Mouse (Mus musculus): ENCODE measurements around the gene Tmem206.

Tmem206 gene

DNA sequence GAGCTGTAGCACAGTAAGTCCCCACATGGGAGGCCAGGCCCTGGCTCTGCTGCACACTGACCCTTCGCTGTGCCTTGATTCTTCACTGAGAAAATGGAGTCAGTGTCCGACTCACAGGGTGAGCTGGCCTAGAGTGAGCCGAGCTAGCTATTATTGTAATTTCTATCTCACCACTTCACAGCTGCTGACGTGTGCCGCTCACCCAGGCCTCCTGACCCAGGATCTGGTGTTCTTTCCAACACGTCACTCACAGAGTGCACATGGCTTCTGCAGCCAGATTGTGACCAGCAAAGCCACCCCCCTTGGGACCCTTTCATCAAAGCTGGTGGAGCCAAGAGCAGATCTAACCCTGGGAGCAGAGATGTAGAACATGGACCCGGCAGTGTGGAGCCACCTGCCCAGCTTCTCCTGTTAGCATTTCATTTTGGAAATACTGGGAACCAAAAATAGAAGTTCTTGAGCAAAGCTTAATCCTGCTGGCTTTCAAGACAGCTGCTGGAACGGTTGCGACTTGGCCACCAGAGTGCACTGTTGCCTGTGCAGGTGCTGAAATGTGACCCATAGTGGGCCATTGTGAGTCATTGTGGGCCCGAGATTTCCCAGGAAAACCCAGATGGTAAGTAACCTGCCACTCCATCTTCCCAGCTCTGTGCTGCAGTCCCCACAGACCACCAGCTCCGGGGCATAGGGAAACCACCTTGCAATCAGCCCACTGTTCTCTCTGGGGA is 26.3 kb upstream of the Tmem206 start:
- TF ChIP-seq GATA4 (IDR thresholded peaks at IDR 0.05; ENCODE audit: insufficient replicate concordance, low read length) = no peak

GRCm38 (mm10) chr1:191301903-191302302 is 23.8 kb upstream of the Tmem206 start:
- no peak for TF ChIP-seq GATA4 (IDR thresholded peaks at IDR 0.05; ENCODE audit: insufficient replicate concordance, low read length)

GRCm38 (mm10) chr1:191303736-191304135 is 22.0 kb upstream of the Tmem206 start:
- no peak for TF ChIP-seq GATA4 (IDR thresholded peaks at IDR 0.05; ENCODE audit: insufficient replicate concordance, low read length)

DNA sequence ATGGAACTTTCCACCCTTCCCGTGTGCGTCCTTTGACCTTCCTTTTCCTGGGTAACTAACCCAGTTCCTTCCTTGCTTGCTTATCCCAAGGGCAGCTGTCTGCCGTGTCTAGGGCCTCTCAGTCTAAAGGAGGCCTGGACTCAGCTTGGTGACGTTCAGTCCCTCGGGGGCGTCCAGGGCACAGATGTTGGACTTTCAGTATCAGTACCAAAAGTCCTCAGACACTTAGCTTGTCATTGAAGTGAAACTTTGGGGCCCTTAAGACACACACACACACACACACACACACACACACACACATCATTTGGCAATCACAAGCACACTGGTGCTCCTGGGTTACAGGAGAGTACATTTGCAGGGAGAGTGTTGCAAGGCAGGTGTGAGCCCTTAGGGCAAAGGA is 21.5 kb upstream of the Tmem206 start:
- no peak for TF ChIP-seq GATA4 (IDR thresholded peaks at IDR 0.05; ENCODE audit: insufficient replicate concordance, low read length)

GRCm38 (mm10) chr1:191305610-191306009 is 20.1 kb upstream of the Tmem206 start:
- no peak for TF ChIP-seq GATA4 (IDR thresholded peaks at IDR 0.05; ENCODE audit: insufficient replicate concordance, low read length)

DNA sequence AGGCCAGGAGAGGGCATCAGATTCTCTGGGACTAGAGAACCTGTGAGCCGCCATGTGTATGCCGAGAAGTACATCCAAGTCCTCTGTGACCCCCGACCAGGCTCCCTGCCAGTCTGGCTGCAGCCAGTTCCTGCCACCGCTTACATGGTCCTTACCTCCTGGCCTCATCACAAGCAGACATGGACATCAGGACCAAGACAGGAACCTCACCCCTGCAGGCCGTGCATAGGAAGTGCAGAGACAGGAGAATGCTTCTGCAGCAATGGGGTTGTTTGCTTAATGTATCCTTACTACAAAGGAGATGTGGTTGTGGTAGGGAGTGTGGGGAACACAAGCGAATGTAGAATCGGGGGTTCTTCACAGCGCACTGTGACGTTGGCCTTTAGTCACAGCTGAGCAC is 19.4 kb upstream of the Tmem206 start:
- TF ChIP-seq GATA4 (IDR thresholded peaks at IDR 0.05; ENCODE audit: insufficient replicate concordance, low read length) = no peak

GRCm38 (mm10) chr1:191307766-191308455 is 17.8 kb upstream of the Tmem206 start:
- no peak for TF ChIP-seq GATA4 (IDR thresholded peaks at IDR 0.05; ENCODE audit: insufficient replicate concordance, low read length)

DNA sequence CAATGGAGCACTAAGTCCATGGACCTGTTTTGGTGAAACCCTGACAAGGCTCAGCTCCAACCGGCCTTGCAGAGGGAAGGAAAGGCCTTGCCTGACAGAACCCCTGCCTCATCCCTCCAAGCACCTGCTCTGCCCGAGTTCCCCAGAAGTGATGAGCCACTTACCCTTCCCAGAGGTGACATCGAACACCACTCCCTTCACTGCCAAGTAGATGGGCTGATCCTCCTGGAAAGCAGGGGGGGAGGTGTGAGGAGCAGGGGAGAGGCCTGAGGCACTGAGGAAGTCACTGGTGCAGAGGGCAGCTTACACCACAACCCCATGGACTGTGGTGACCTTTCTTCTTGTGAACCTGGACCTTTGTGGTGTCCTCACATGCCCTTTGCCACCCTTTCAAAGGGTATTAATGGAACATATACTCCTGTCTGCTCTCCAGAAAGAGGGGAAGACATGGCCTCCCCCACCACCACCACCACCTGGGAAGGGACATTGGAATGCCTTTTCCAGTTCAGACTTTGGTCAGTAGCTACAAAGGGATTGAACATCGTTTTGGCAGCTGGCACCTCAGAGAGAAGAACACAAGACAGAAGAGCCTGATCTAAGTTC is 14.3 kb upstream of the Tmem206 start:
- TF ChIP-seq GATA4 (IDR thresholded peaks at IDR 0.05; ENCODE audit: insufficient replicate concordance, low read length) = no peak

DNA sequence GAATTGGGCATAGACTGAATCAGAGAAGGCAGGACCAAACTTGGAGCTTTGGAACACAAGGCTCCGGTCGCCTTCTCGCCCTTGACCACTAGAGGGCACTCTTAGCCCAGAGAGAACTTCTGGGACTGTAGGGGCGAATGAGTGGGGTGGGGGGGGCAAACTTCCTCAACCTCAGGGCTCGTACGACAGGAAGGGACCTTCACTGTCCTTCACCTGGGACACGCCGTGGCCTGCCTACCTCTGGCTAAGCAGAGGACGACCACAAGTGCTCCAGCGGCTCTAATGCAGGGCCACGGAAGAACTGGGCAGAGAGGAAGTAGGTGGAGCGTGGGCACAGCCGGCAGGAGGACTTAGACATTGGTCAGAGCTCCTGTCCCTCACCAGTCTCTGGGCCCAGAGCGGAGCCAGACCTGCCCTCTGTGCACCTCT is 13.2 kb upstream of the Tmem206 start:
- TF ChIP-seq GATA4 (IDR thresholded peaks at IDR 0.05; ENCODE audit: insufficient replicate concordance, low read length) = no peak

DNA sequence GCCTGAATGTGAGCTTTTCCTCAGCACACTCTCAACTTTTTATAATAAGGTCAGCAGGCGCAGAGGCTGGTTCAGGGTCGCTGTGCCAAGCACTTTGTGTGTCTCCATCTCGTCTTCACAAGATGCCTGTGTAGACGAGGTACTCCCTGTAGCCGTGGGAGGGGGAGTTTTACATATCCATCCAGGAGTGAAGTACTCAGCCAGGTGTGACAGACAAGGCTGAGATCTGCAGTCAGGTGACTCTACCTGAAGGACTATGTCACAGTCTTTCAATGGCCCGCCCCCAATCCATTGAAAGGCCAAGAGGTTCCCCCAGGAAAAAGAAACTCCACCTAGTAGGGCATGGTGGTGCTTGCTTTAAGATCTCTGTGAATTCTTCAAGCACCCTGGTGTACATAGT is 12.6 kb upstream of the Tmem206 start:
- TF ChIP-seq GATA4 (IDR thresholded peaks at IDR 0.05; ENCODE audit: insufficient replicate concordance, low read length) = no peak

DNA sequence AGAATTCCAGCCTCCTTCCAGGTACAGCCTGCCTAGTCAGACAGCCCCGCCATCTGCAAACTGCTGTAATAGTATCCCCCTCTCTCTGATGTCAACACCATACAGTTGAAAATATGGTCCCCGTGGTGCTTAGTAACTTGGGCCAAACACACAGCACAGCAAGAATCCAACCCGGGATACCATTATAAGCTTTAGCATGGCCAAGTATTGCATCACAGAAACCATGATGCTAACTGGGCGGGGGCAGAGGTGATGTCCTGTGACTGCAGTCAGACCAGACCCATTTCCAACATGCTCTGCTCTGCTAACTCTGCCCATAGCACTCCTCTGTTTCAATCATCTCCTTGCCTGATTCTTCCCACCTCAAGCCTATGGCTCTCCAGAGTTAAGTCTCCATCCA is 11.8 kb upstream of the Tmem206 start:
- no peak for TF ChIP-seq GATA4 (IDR thresholded peaks at IDR 0.05; ENCODE audit: insufficient replicate concordance, low read length)

- TF ChIP-seq GATA4 (IDR thresholded peaks at IDR 0.05; ENCODE audit: insufficient replicate concordance, low read length) = no peak
Measured at GRCm38 (mm10) chr1:191316818-191317217, 8.9 kb upstream of the Tmem206 start.

- peak; percentile 25; the same call in 1 of the 2 replicates for TF ChIP-seq GATA4 (IDR thresholded peaks at IDR 0.05; ENCODE audit: insufficient replicate concordance, low read length)
Measured at GRCm38 (mm10) chr1:191317591-191318196, 8.0 kb upstream of the Tmem206 start, which contains the start of gene Nenf. Nenf (minus strand) TSS chr1:191318194.

- TF ChIP-seq GATA4 (IDR thresholded peaks at IDR 0.05; ENCODE audit: insufficient replicate concordance, low read length) = no peak
Measured at GRCm38 (mm10) chr1:191318686-191319085, 7.0 kb upstream of the Tmem206 start.

DNA sequence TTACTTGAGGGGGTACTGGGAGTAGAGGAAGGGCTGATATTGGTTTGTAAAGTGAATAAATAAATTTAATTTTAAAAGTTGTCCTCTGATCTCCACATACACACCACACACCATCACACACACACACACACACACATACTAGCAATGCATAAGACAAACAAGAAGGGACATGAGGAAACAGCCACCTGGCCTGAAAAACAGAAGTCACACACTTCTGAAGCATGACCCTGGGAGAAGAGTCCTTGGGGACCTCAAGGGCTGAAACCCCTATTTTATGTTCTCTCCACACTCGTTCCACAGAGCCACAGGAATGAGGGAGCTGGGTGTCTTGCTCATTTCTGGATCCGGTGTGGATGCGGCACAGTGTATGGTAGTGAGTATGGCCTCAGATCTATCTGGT is 2.3 kb upstream of the Tmem206 start:
- no peak for TF ChIP-seq GATA4 (IDR thresholded peaks at IDR 0.05; ENCODE audit: insufficient replicate concordance, low read length)
